Mouse (Mus musculus) megakaryocyte, embryonic 14.5 days (primary cell): Measurements from ENCODE around the gene Tmc3. TPM values are rescaled to one million over a fixed set of nuclear protein-coding genes. Genes with fewer than 3 reads are reported as not detected.

Experiments used
- H3K27me3 ChIP-seq: replicated peaks from 2 replicates; pipeline ENCODE3; 2012; ENCODE audit warnings: inconsistent platforms
- H3K36me3 ChIP-seq: replicated peaks from 2 replicates; pipeline ENCODE3; 2012; ENCODE audit warnings: low read length, inconsistent platforms, mixed read lengths
- H3K4me1 ChIP-seq: 2 replicates; pipeline ENCODE4 v1.6.1; 2012; ENCODE audit warnings: inconsistent platforms
- H3K4me3 ChIP-seq: replicated peaks from 2 replicates; pipeline ENCODE3; 2012; ENCODE audit warnings: moderate library complexity, mild to moderate bottlenecking, inconsistent platforms
- H3K9me3 ChIP-seq: 2 replicates; pipeline ENCODE4 v1.6.1; 2012; ENCODE audit warnings: inconsistent platforms
- FLI1 ChIP-seq: IDR thresholded peaks from 2 replicates; pipeline ENCODE4 v1.6.1; 2012; ENCODE audit warnings: low read length, inconsistent platforms, mixed read lengths
- GATA1 ChIP-seq: IDR thresholded peaks from 3 replicates; pipeline ENCODE4 v1.6.1; 2012; ENCODE audit warnings: mixed read lengths, low read length, inconsistent platforms, borderline replicate concordance
- polyA plus RNA-seq: library from polyadenylated mRNA; stranded (reverse); fragments of >175 nt; gene quantifications from 2 replicates; pipeline ENCODE4 v1.2.3, GENCODE M21; 2012; ENCODE audit warnings: low replicate concordance; ENCODE audit not compliant: insufficient read depth

The Tmc3 gene
- polyA plus RNA-seq, 1 experiment: 0.15 TPM

GRCm38 (mm10) chr7:83666087-83666595, 81.4 kb downstream of the Tmc3 start:
- Histone ChIP-seq H3K4me1 (peaks cover 10% of the 10 kb centered on the region), H3K4me3 (no peak overlapping the region), H3K9me3 (no peaks in the 10 kb centered on the region), H3K36me3 (no peaks in the 10 kb centered on the region), H3K27me3 (peaks cover 12% of the 10 kb centered on the region)
- no peak for TF ChIP-seq GATA1
- TF ChIP-seq FLI1: no peak

- Histone ChIP-seq H3K36me3 (no peaks in the 10 kb centered on the region), H3K27me3 (peaks cover 14% of the 10 kb centered on the region), H3K4me1 (peaks cover 8% of the 10 kb centered on the region), H3K9me3 (no peaks in the 10 kb centered on the region), H3K4me3 (no peak overlapping the region)
- TF ChIP-seq GATA1 (no peak), FLI1 (no peak)
Measured at GRCm38 (mm10) chr7:83667936-83668645, 83.4 kb downstream of the Tmc3 start.

GRCm38 (mm10) chr7:83668724-83669123, 84.0 kb downstream of the Tmc3 start:
- Histone ChIP-seq H3K27me3 (peaks cover 14% of the 10 kb centered on the region), H3K9me3 (no peaks in the 10 kb centered on the region), H3K4me1 (peaks cover 8% of the 10 kb centered on the region), H3K36me3 (no peaks in the 10 kb centered on the region), H3K4me3 (no peak overlapping the region)
- TF ChIP-seq GATA1: no peak
- no peak for TF ChIP-seq FLI1

GRCm38 (mm10) chr7:83671573-83671972, 86.8 kb downstream of the Tmc3 start:
- Histone ChIP-seq H3K4me3 (no peak overlapping the region), H3K9me3 (peaks cover 4% of the 10 kb centered on the region), H3K4me1 (peaks cover 8% of the 10 kb centered on the region), H3K27me3 (peaks cover 13% of the 10 kb centered on the region), H3K36me3 (no peaks in the 10 kb centered on the region)
- TF ChIP-seq GATA1 (no peak), FLI1 (no peak)

Other genes with a start within 250 kb of the Tmc3 start
- 0.57 TPM in 1 of 2 replicates, not detected in the other for gene Stard5, start 47.0 kb downstream of the Tmc3 start, polyA plus RNA-seq
- 1.4 and 3.5 TPM in 2 replicates for gene Il16, start 160.8 kb downstream of the Tmc3 start, polyA plus RNA-seq
- not detected in 2 replicates for gene Cfap161, start 210.0 kb downstream of the Tmc3 start, polyA plus RNA-seq